In the genomic region with DNA sequence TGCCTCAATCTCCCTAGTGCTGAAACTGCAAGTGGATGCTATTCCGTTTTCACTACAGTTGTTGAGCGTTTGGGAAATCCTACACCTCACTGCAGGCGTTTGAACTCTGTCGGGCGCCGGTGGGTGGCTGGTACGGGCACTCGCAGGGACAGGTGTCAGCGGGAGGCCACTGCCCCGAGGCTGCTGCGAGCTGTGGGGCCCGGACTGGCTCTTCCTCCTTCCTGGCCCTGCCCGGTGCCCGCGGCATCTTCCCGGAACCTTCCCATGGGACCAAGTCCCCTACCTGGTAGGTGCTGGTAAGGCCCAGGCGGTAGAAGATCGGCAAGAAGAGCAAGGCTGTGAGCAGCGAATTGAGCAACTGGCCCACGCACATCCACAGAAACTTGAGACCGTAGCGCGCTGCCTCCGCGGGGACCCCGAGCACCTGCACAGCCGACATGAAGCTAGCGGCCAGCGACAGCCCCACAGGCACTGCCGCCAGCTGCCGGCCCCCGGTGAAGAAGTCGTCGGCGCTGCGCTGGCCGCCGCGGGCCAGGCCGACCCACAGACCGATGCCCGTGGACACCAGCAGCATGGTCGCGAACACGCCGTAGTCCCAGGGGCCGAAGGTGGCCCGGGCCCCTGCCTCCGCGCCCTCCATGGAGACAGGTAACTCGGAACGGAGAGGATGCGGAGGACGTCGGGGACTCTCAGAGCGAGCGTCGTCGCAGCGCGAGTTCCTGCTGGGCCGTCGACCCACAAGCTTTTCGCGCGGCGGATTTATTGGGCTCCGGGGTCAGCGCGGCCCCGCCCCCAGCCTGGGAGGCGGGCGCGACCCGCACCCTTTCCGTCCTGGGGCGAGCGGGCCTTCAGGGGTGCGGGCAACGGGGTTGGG, we compare ENCODE assay signal across 8 mouse cellular contexts. TPM values are rescaled to one million over a fixed set of nuclear protein-coding genes. Genes with fewer than 3 reads are reported as not detected.
DNase-seq lines count a peak whose midpoint lies in the region; ATAC-seq and TF ChIP-seq lines count a peak whose summit lies in the region.

A gene (minus strand): TSS at position 736 of the 874 bp plus-strand sequence.

- no peak for TF ChIP-seq POLR2A in kidney, adult 2 months (IDR thresholded peaks at IDR 0.05; ENCODE audit: low read depth, low read length)
- no peak for TF ChIP-seq POLR2A in myocyte (IDR thresholded peaks at IDR 0.05; ENCODE audit: insufficient read length, low read depth)

- H3ac ChIP-seq in myocyte (ENCODE audit: control insufficient read depth, insufficient read length): no peak within 1 kb of the TSS

- H3K36me3 ChIP-seq in kidney, embryonic 16.5 days (ENCODE audit: insufficient read depth, low read length): peaks cover 22% of the 10 kb centered on the region
- H3K36me3 ChIP-seq in kidney, adult 2 months (ENCODE audit: control insufficient read depth, insufficient read depth, low read length): no peaks in the 10 kb centered on the region
- peaks cover 34% of the 10 kb centered on the region for H3K36me3 ChIP-seq in embryonic facial prominence, embryonic 10.5 days (replicated peaks)
- peaks cover 25% of the 10 kb centered on the region for H3K36me3 ChIP-seq in hindbrain, embryonic 16.5 days (ENCODE audit: control insufficient read depth, insufficient read depth, low read length)
- peaks cover 21% of the 10 kb centered on the region for H3K36me3 ChIP-seq in myocyte (ENCODE audit: control insufficient read depth, insufficient read depth)

- peaks cover 18% of the 10 kb centered on the region for H3K79me2 ChIP-seq in myocyte (ENCODE audit: control insufficient read depth, insufficient read depth)

- H3K4me2 ChIP-seq in kidney, embryonic 16.5 days (replicated peaks; ENCODE audit: low read depth, low read length): peak within 1 kb of the TSS; percentile 51
- H3K4me2 ChIP-seq in hindbrain, embryonic 16.5 days (ENCODE audit: low read length): peak within 1 kb of the TSS; percentile 46
- no peak within 1 kb of the TSS for H3K4me2 ChIP-seq in myocyte (ENCODE audit: low read depth)

- peaks cover 32% of the 10 kb centered on the region for H3K4me1 ChIP-seq in kidney, embryonic 16.5 days (ENCODE audit: insufficient read depth, low read length)
- H3K4me1 ChIP-seq in kidney, adult 2 months (ENCODE audit: control insufficient read depth, insufficient read depth, low read length): no peaks in the 10 kb centered on the region; the same call in 1 of the 2 replicates
- H3K4me1 ChIP-seq in embryonic facial prominence, embryonic 10.5 days: peaks cover 49% of the 10 kb centered on the region
- peaks cover 18% of the 10 kb centered on the region for H3K4me1 ChIP-seq in hindbrain, embryonic 16.5 days (ENCODE audit: control insufficient read depth, insufficient read depth, low read depth, low read length)

- no peak within 1 kb of the TSS for H3K27ac ChIP-seq in kidney, embryonic 16.5 days (ENCODE audit: low read length)
- H3K27ac ChIP-seq in kidney, adult 2 months (ENCODE audit: insufficient read depth, low read depth, low read length): no peak within 1 kb of the TSS
- H3K27ac ChIP-seq in embryonic facial prominence, embryonic 10.5 days (replicated peaks): 0 out of 2 replicates have a peak within 1 kb of the TSS, but pooled peaks have one; percentile 14
- no peak within 1 kb of the TSS for H3K27ac ChIP-seq in hindbrain, embryonic 16.5 days (ENCODE audit: low read depth, low read length)

- no peak for DNase-seq in kidney, adult 2 months
- peak; percentile 60 for DNase-seq in embryonic facial prominence, embryonic 10.5 days (ENCODE audit: low spot score)
- DNase-seq in urinary bladder, postnatal 36 days (ENCODE audit: low spot score in 2 of 2): no peak
- no peak for DNase-seq in testis, postnatal 14 days (ENCODE audit: low spot score)

- 2% methylated on average over 80 of the region's 80 CpGs for WGBS in kidney, embryonic 16.5 days
- WGBS in kidney, adult 2 months: 10% methylated on average over 80 of the region's 80 CpGs
- WGBS in embryonic facial prominence, embryonic 10.5 days: 3% methylated on average over 80 of the region's 80 CpGs
- 5% methylated on average over 79 of the region's 80 CpGs for WGBS in hindbrain, embryonic 16.5 days

- H3K9ac ChIP-seq in kidney, embryonic 16.5 days (replicated peaks; ENCODE audit: low read length): peak within 1 kb of the TSS; percentile 29
- H3K9ac ChIP-seq in hindbrain, embryonic 16.5 days (ENCODE audit: low read depth, low read length): peak within 1 kb of the TSS; percentile 38

- H3K4me3 ChIP-seq in kidney, embryonic 16.5 days (ENCODE audit: low read length): peak within 1 kb of the TSS; percentile 33
- no peak within 1 kb of the TSS for H3K4me3 ChIP-seq in kidney, adult 2 months (ENCODE audit: insufficient read depth, low read depth, low read length)
- H3K4me3 ChIP-seq in embryonic facial prominence, embryonic 10.5 days: peak within 1 kb of the TSS; percentile 50
- H3K4me3 ChIP-seq in hindbrain, embryonic 16.5 days (ENCODE audit: low read length): peak within 1 kb of the TSS; percentile 24
- no peak within 1 kb of the TSS for H3K4me3 ChIP-seq in myocyte

- H3K27me3 ChIP-seq in kidney, embryonic 16.5 days (ENCODE audit: insufficient read depth, low read length): peaks cover 30% of the 10 kb centered on the region
- no peaks in the 10 kb centered on the region for H3K27me3 ChIP-seq in kidney, adult 2 months (replicated peaks; ENCODE audit: control insufficient read depth, insufficient read depth, low read length)
- H3K27me3 ChIP-seq in embryonic facial prominence, embryonic 10.5 days (replicated peaks; ENCODE audit: low read depth, poor library complexity, severe bottlenecking): peaks cover 71% of the 10 kb centered on the region
- H3K27me3 ChIP-seq in hindbrain, embryonic 16.5 days (replicated peaks; ENCODE audit: control insufficient read depth, insufficient read depth, low read length): peaks cover 48% of the 10 kb centered on the region
- no peaks in the 10 kb centered on the region for H3K27me3 ChIP-seq in myocyte (ENCODE audit: control insufficient read depth, insufficient read depth, insufficient read length)

- no peaks in the 10 kb centered on the region for H3K9me3 ChIP-seq in kidney, embryonic 16.5 days (ENCODE audit: low read length)
- no peaks in the 10 kb centered on the region for H3K9me3 ChIP-seq in embryonic facial prominence, embryonic 10.5 days
- H3K9me3 ChIP-seq in hindbrain, embryonic 16.5 days (ENCODE audit: control insufficient read depth, low read length): peaks cover 2% of the 10 kb centered on the region; the same call in 1 of the 2 replicates

- no peak for TF ChIP-seq CTCF in kidney, adult 2 months (conservative IDR thresholded peaks at IDR 0.05; ENCODE audit: insufficient read depth, insufficient read length, low read depth, low read length)

- ATAC-seq in kidney, embryonic 16.5 days (ENCODE audit: low FRiP score, low TSS enrichment): no peak
- no peak for ATAC-seq in hindbrain, embryonic 16.5 days
- no peak for ATAC-seq in frontal cortex, adult (ENCODE audit: low TSS enrichment)

TF ChIP-seq in myocyte, 11 proteins besides CTCF, POLR2A, EP300 and RAD21:
- TF ChIP-seq POLR2AphosphoS2 (IDR thresholded peaks at IDR 0.05; ENCODE audit: insufficient read length, low read depth): peak; percentile 7
- TF ChIP-seq E2F4 (IDR thresholded peaks at IDR 0.05; ENCODE audit: insufficient read depth): no peak

RNA-seq across cellular contexts. Expression of the gene that starts here (rescaled TPM):
- 0.22 and 0.28 TPM in 2 replicates for polyA plus RNA-seq in kidney, embryonic 16.5 days (2015; fragmentation: Nextera tagmentation; extraction: Ambion mirVana)
- polyA plus RNA-seq in kidney, adult 2 months (2012; rRNA removed): 0.19 and 0.31 TPM in 2 replicates
- polyA plus RNA-seq in embryonic facial prominence, embryonic 10.5 days (2016; fragmentation: Nextera tagmentation; extraction: Ambion mirVana): 0.30 and 0.40 TPM in 2 replicates
- 2.4 and 3.1 TPM in 2 replicates for polyA plus RNA-seq in hindbrain, embryonic 16.5 days (2015; fragmentation: Nextera tagmentation; extraction: Ambion mirVana)
- polyA plus RNA-seq in myocyte (2012; fragmentation: generic; extraction: Trizol): 3.0 TPM

Comparison
In these comparisons a context has a peak if more than half of its experiments do, and no peak if none do; other contexts are left out.
1. H3K4me3 ChIP-seq: peak in kidney, embryonic 16.5 days (single experiment) and hindbrain, embryonic 16.5 days (single experiment); none in kidney, adult 2 months (single experiment) and myocyte (single experiment).
2. Peak in DNase-seq, H3K4me3 ChIP-seq and H3K27ac ChIP-seq in embryonic facial prominence, embryonic 10.5 days; RNA of the gene not detected or under 1 TPM.